ENCODE assay signal across 22 mouse cellular contexts in genomic region chr1:169159786-169160185, GRCm38 (mm10).
DNase-seq lines count a peak whose midpoint lies in the region; ATAC-seq lines count a peak whose summit lies in the region.
"Had no signal": no experiment of that assay in that cellular context is flagged by ENCODE, and none has a peak within 500 bp of the region (broad histone marks: within the 10 kb centered on the region; RNA-seq: fewer than 3 reads in every experiment).

No protein-coding gene starts in this region.

- no peak overlapping the region for H3K4me2 ChIP-seq in intestine, embryonic 14.5 days (ENCODE audit: low read length)
- no peak overlapping the region for H3K4me2 ChIP-seq in intestine, embryonic 16.5 days (ENCODE audit: low read depth, low read length)
- no peak overlapping the region for H3K4me2 ChIP-seq in embryonic facial prominence, embryonic 14.5 days (ENCODE audit: low read depth, low read length)
- H3K4me2 ChIP-seq in midbrain, embryonic 13.5 days (replicated peaks), result no peak overlapping the region
- H3K4me2 ChIP-seq: embryonic facial prominence, embryonic 12.5 days; forebrain, embryonic 13.5 days; liver, embryonic 15.5 days; midbrain, embryonic 12.5 days had no signal

- peaks cover 14% of the 10 kb centered on the region for H3K4me1 ChIP-seq in intestine, embryonic 14.5 days (replicated peaks; ENCODE audit: control insufficient read depth, insufficient read depth, low read length)
- H3K4me1 ChIP-seq in intestine, embryonic 16.5 days (ENCODE audit: control insufficient read depth, insufficient read depth, low read length), result no peaks in the 10 kb centered on the region
- H3K4me1 ChIP-seq in embryonic facial prominence, embryonic 14.5 days (ENCODE audit: control insufficient read depth, insufficient read depth, low read length), result peaks cover 9% of the 10 kb centered on the region
- H3K4me1 ChIP-seq in midbrain, embryonic 13.5 days (replicated peaks), result no peaks in the 10 kb centered on the region
- H3K4me1 ChIP-seq: forebrain, embryonic 13.5 days; hindbrain, embryonic 10.5 days; liver, embryonic 15.5 days; midbrain, embryonic 12.5 days had no signal

- no peak overlapping the region for H3K9ac ChIP-seq in intestine, embryonic 14.5 days (ENCODE audit: low read length)
- H3K9ac ChIP-seq in intestine, embryonic 16.5 days (ENCODE audit: low read depth, low read length), result no peak overlapping the region
- no peak overlapping the region for H3K9ac ChIP-seq in embryonic facial prominence, embryonic 14.5 days (ENCODE audit: low read depth, low read length)
- H3K9ac ChIP-seq in midbrain, embryonic 13.5 days (replicated peaks), result no peak overlapping the region
- H3K9ac ChIP-seq: embryonic facial prominence, embryonic 12.5 days; forebrain, embryonic 13.5 days; liver, embryonic 15.5 days; midbrain, embryonic 12.5 days had no signal

- peak overlapping the region; percentile 51 for H3K27ac ChIP-seq in intestine, embryonic 14.5 days (ENCODE audit: low read depth)
- no peak overlapping the region for H3K27ac ChIP-seq in intestine, embryonic 16.5 days (ENCODE audit: low read length)
- no peak overlapping the region for H3K27ac ChIP-seq in embryonic facial prominence, embryonic 14.5 days (replicated peaks; ENCODE audit: low read depth, low read length)
- no peak overlapping the region for H3K27ac ChIP-seq in midbrain, embryonic 13.5 days
- H3K27ac ChIP-seq: embryonic facial prominence, embryonic 12.5 days; forebrain, embryonic 13.5 days; gastrocnemius, adult 2 months; heart, embryonic 10.5 days; hindbrain, embryonic 10.5 days; hindbrain, postnatal 0 days; limb, embryonic 10.5 days; liver, embryonic 15.5 days; midbrain, embryonic 12.5 days had no signal

- H3K27me3 ChIP-seq in intestine, embryonic 14.5 days (replicated peaks; ENCODE audit: control insufficient read depth, insufficient read depth, low read length), result no peaks in the 10 kb centered on the region
- H3K27me3 ChIP-seq in intestine, embryonic 16.5 days (replicated peaks; ENCODE audit: control insufficient read depth, insufficient read depth, low read length), result no peaks in the 10 kb centered on the region
- no peaks in the 10 kb centered on the region for H3K27me3 ChIP-seq in embryonic facial prominence, embryonic 14.5 days (replicated peaks; ENCODE audit: control insufficient read depth, insufficient read depth, low read length)
- no peaks in the 10 kb centered on the region for H3K27me3 ChIP-seq in midbrain, embryonic 13.5 days
- H3K27me3 ChIP-seq: embryonic facial prominence, embryonic 12.5 days; forebrain, embryonic 13.5 days; liver, embryonic 15.5 days; midbrain, embryonic 12.5 days had no signal

- H3K9me3 ChIP-seq in intestine, embryonic 14.5 days (ENCODE audit: control insufficient read depth, low read length), result no peaks in the 10 kb centered on the region
- no peaks in the 10 kb centered on the region for H3K9me3 ChIP-seq in intestine, embryonic 16.5 days (ENCODE audit: control insufficient read depth, low read length)
- no peaks in the 10 kb centered on the region; the same call in 1 of the 2 replicates for H3K9me3 ChIP-seq in embryonic facial prominence, embryonic 14.5 days (ENCODE audit: control insufficient read depth, low read length)
- H3K9me3 ChIP-seq in midbrain, embryonic 13.5 days, result no peaks in the 10 kb centered on the region
- H3K9me3 ChIP-seq: embryonic facial prominence, embryonic 12.5 days; forebrain, embryonic 13.5 days; heart, embryonic 10.5 days; hindbrain, embryonic 10.5 days; limb, embryonic 10.5 days; liver, embryonic 15.5 days; midbrain, embryonic 12.5 days had no signal

- DNase-seq in intestine, embryonic 14.5 days (ENCODE audit: low spot score), result no peak
- peak; percentile 30 for DNase-seq in embryonic facial prominence, embryonic 14.5 days (ENCODE audit: low spot score)
- peak; percentile 75 for DNase-seq in kidney, adult 9 months
- peak; percentile 62 for DNase-seq in kidney, postnatal 14 days
- no peak for DNase-seq in ovary, postnatal 10 days (ENCODE audit: low spot score)
- DNase-seq: cerebellum, adult 11 months; cerebellum, postnatal 10 days; gastrocnemius, adult 2 months; liver; right cerebral cortex, postnatal 14 days had no signal

- ATAC-seq in intestine, embryonic 14.5 days (replicated peaks; ENCODE audit: low FRiP score, low TSS enrichment, low read depth), result no peak
- ATAC-seq in intestine, embryonic 16.5 days, result no peak
- no peak for ATAC-seq in embryonic facial prominence, embryonic 14.5 days (ENCODE audit: low read depth)
- ATAC-seq in midbrain, embryonic 13.5 days, result no peak
- ATAC-seq: activated CD4-positive, CD25-positive, alpha-beta regulatory T cell, adult 4 months; forebrain, embryonic 13.5 days; hindbrain, postnatal 0 days had no signal

- H3K4me3 ChIP-seq in intestine, embryonic 14.5 days (ENCODE audit: low read depth, low read length), result no peak overlapping the region
- H3K4me3 ChIP-seq in intestine, embryonic 16.5 days (ENCODE audit: low read length), result no peak overlapping the region
- no peak overlapping the region for H3K4me3 ChIP-seq in embryonic facial prominence, embryonic 14.5 days (ENCODE audit: low read depth, low read length)
- no peak overlapping the region for H3K4me3 ChIP-seq in midbrain, embryonic 13.5 days (replicated peaks)
- H3K4me3 ChIP-seq: embryonic facial prominence, embryonic 12.5 days; erythroblast, embryonic 14.5 days; forebrain, embryonic 13.5 days; gastrocnemius, adult 2 months; heart, embryonic 10.5 days; hindbrain, embryonic 10.5 days; limb, embryonic 10.5 days; liver, embryonic 15.5 days; midbrain, embryonic 12.5 days had no signal

- H3K36me3 ChIP-seq in intestine, embryonic 14.5 days (ENCODE audit: control insufficient read depth, insufficient read depth, low read length), result no peaks in the 10 kb centered on the region
- H3K36me3 ChIP-seq in intestine, embryonic 16.5 days (ENCODE audit: control insufficient read depth, insufficient read depth, low read length), result no peaks in the 10 kb centered on the region
- H3K36me3 ChIP-seq in embryonic facial prominence, embryonic 14.5 days (ENCODE audit: control insufficient read depth, insufficient read depth, low read length), result no peaks in the 10 kb centered on the region
- no peaks in the 10 kb centered on the region for H3K36me3 ChIP-seq in midbrain, embryonic 13.5 days
- H3K36me3 ChIP-seq: embryonic facial prominence, embryonic 12.5 days; heart, embryonic 10.5 days; hindbrain, embryonic 10.5 days; limb, embryonic 10.5 days; liver, embryonic 15.5 days; midbrain, embryonic 12.5 days had no signal

Comparison
In these comparisons a context has a peak if more than half of its experiments do, and no peak if none do; other contexts are left out.
1. DNase-seq: peak in embryonic facial prominence, embryonic 14.5 days (single experiment), kidney, adult 9 months (single experiment) and kidney, postnatal 14 days (single experiment); none in intestine, embryonic 14.5 days (single experiment) and ovary, postnatal 10 days (single experiment).